Mouse (Mus musculus) gastrocnemius, adult 18-20 months (tissue): ENCODE data around the gene Mfap4. TPM values are rescaled to one million over a fixed set of nuclear protein-coding genes. Genes with fewer than 3 reads are reported as not detected.

ENCODE experiments used
- DNase-seq: peaks from one replicate; pipeline ENCODE4 v3.0.0; 2021; ENCODE audit warnings: low spot score
- total RNA-seq, 2 experiments: library from RNA; stranded (reverse); gene quantifications; 2 replicates each; pipeline ENCODE4 v1.2.3; 2021

Mfap4 gene
- total RNA-seq, 2 experiments from 2014 or later: 6.5 to 7.4 TPM

GRCm38 (mm10) chr11:61514953-61515352, 29.7 kb downstream of the Mfap4 start:
- peak; percentile 39 for DNase-seq

GRCm38 (mm10) chr11:61517971-61518370, 32.7 kb downstream of the Mfap4 start:
- no peak for DNase-seq

GRCm38 (mm10) chr11:61518871-61519270, 33.6 kb downstream of the Mfap4 start:
- no peak for DNase-seq

GRCm38 (mm10) chr11:61519484-61520107, 34.4 kb downstream of the Mfap4 start:
- no peak for DNase-seq

- DNase-seq: no peak
Observed at GRCm38 (mm10) chr11:61526872-61527271, 41.6 kb downstream of the Mfap4 start.

GRCm38 (mm10) chr11:61529268-61529713, 44.1 kb downstream of the Mfap4 start:
- no peak for DNase-seq

- DNase-seq: no peak
Observed at GRCm38 (mm10) chr11:61532820-61533219, 47.6 kb downstream of the Mfap4 start.

- peak; percentile 28 for DNase-seq
Observed at GRCm38 (mm10) chr11:61533571-61533970, 48.3 kb downstream of the Mfap4 start.

GRCm38 (mm10) chr11:61535530-61535929, 50.3 kb downstream of the Mfap4 start:
- DNase-seq: no peak

- no peak for DNase-seq
Observed at GRCm38 (mm10) chr11:61536952-61537351, 51.7 kb downstream of the Mfap4 start.

- DNase-seq: no peak
Observed at GRCm38 (mm10) chr11:61537362-61537761, 52.1 kb downstream of the Mfap4 start.

Other genes starting within 250 kb of the Mfap4 start
- 10 to 100 TPM in 1 of 2 experiments, 1 to 10 TPM in 1; 9.8 to 15.1 TPM for gene Aldh3a2, start 218.0 kb upstream of the Mfap4 start, total RNA-seq
- not detected for gene Slc47a2, start 142.6 kb upstream of the Mfap4 start, total RNA-seq
- gene Slc47a1, start 107.1 kb upstream of the Mfap4 start, total RNA-seq: 10 to 100 TPM; 15.3 to 18.5 TPM
- gene Rnf112, start 31.3 kb upstream of the Mfap4 start, total RNA-seq: not detected
- 1 to 10 TPM; 3.5 to 4.1 TPM for gene Mapk7, start 9.0 kb downstream of the Mfap4 start, total RNA-seq
- 1 to 10 TPM; 3.8 to 4.0 TPM for gene B9d1, start 19.7 kb downstream of the Mfap4 start, total RNA-seq
- gene Epn2, start 94.3 kb downstream of the Mfap4 start, total RNA-seq: 10 to 100 TPM; 23.2 to 25.1 TPM
- gene Grap, start 167.8 kb downstream of the Mfap4 start, total RNA-seq: 1 to 10 TPM; 2.0 to 2.7 TPM
- gene Fam83g, start 198.7 kb downstream of the Mfap4 start, total RNA-seq: 1 to 10 TPM in 1 of 2 experiments, under 1 TPM in 1; 0.57 to 1.1 TPM
- not detected for gene Slc5a10, start 235.4 kb downstream of the Mfap4 start, total RNA-seq